Mouse (Mus musculus) spleen, adult 2 months (tissue): ENCODE results near the gene Elmo2. TPM values are rescaled to one million over a fixed set of nuclear protein-coding genes. Genes with fewer than 3 reads are reported as not detected.

ENCODE experiments used
- DNase-seq, 2 experiments: peaks; one replicate each; pipeline versions ENCODE4 v3.0.0 to v3.0.0-alpha.2; 2012 to 2021; ENCODE audit warnings: low spot score in 2 of 2, low read depth in 1 of 2
- H3K27ac ChIP-seq: fragments of 200-500 bp; 2 replicates; pipeline ENCODE4 v1.5.1; 2012; ENCODE audit warnings: low read length, inconsistent platforms; ENCODE audit not compliant: insufficient read depth
- H3K27me3 ChIP-seq: fragments of 200-500 bp; 2 replicates; pipeline ENCODE4 v1.6.1; 2012; ENCODE audit warnings: mild to moderate bottlenecking, moderate library complexity, low read length, inconsistent platforms; ENCODE audit not compliant: control insufficient read depth, insufficient read depth
- H3K36me3 ChIP-seq: fragments of 200-500 bp; 2 replicates; pipeline ENCODE4 v1.6.1; 2012; ENCODE audit warnings: mild to moderate bottlenecking, low read length, inconsistent platforms; ENCODE audit not compliant: control insufficient read depth, insufficient read depth
- H3K4me1 ChIP-seq: fragments of 200-500 bp; 2 replicates; pipeline ENCODE4 v1.6.1; 2011; ENCODE audit warnings: inconsistent platforms; ENCODE audit not compliant: control insufficient read depth, insufficient read depth, insufficient read length
- H3K4me3 ChIP-seq: fragments of 200-500 bp; 2 replicates; pipeline ENCODE4 v1.5.1; 2011; ENCODE audit warnings: mild to moderate bottlenecking, inconsistent platforms; ENCODE audit not compliant: insufficient read depth, insufficient read length; ENCODE audit errors: extremely low read depth
- CTCF ChIP-seq: fragments of 200-500 bp; IDR thresholded peaks from 2 replicates; pipeline ENCODE4 v1.5.1; 2011; ENCODE audit warnings: mild to moderate bottlenecking, inconsistent platforms; ENCODE audit not compliant: insufficient read depth, insufficient read length, insufficient replicate concordance; ENCODE audit errors: extremely low read depth
- POLR2A ChIP-seq: fragments of 200-500 bp; IDR thresholded peaks from 2 replicates; pipeline ENCODE4 v1.6.1; 2011; ENCODE audit warnings: low read depth, low read length, inconsistent platforms
- WGBS: fragments of 180-500 bp; shearing (Covaris S2); methylation state at CpG from one replicate; pipeline ENCODE4 v1.1.7; 2018; 5-methylcytosine and 5-hydroxymethylcytosine counted together
- polyA plus RNA-seq: library from polyadenylated mRNA; depleted of rRNA; stranded (reverse); fragments of >200 nt; gene quantifications from 2 replicates; pipeline ENCODE4 v1.2.3, GENCODE M21; 2012

Gene Elmo2
- polyA plus RNA-seq, 1 experiment: 62.3 TPM

DNA sequence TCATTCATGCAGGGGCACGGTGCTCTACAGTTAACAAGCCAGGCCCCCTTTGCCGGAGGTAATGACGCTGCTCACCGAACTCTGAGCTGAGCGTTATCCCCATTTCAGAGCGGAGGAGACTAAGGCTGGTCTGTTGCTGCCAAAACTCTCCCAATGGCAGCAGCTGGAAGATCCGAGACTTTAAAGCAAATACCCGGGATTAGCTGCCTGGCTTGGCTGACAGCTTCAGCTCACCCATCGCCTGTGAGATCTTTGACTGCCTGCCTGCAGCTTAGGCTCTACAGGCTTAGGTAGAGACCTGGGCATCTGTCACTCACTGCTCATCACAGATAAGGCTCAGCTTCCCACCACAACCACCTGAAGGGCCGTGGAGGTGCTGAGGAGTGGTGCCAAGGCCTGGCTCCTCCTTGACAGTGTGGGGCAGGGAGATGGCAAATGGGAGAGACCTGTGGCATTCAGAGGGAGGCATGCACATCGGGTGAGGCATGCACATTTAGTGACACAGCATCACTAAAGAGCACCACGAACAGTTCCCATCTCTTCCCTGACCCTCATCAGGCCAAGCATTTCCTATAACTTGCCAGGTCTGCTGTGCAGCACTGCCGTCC is 15.4 kb downstream of the Elmo2 start:
- TF ChIP-seq POLR2A: no peak
- TF ChIP-seq CTCF: no peak
- Histone ChIP-seq H3K4me3 (no peak overlapping the region), H3K27ac (no peak overlapping the region), H3K27me3 (no peaks in the 10 kb centered on the region), H3K4me1 (no peaks in the 10 kb centered on the region; the same call in 1 of the 2 replicates), H3K36me3 (peaks cover 19% of the 10 kb centered on the region)
- 94% methylated on average over 13 of the region's 13 CpGs for WGBS
- no peak for DNase-seq

GRCm38 (mm10) chr2:165307801-165308200 is 18.5 kb downstream of the Elmo2 start:
- WGBS: 93% methylated on average over 6 of the region's 6 CpGs
- DNase-seq: no peak
- Histone ChIP-seq H3K27me3 (no peaks in the 10 kb centered on the region), H3K36me3 (peaks cover 22% of the 10 kb centered on the region), H3K27ac (no peak overlapping the region), H3K4me1 (no peaks in the 10 kb centered on the region; the same call in 1 of the 2 replicates), H3K4me3 (no peak overlapping the region)
- no peak for TF ChIP-seq CTCF

DNA sequence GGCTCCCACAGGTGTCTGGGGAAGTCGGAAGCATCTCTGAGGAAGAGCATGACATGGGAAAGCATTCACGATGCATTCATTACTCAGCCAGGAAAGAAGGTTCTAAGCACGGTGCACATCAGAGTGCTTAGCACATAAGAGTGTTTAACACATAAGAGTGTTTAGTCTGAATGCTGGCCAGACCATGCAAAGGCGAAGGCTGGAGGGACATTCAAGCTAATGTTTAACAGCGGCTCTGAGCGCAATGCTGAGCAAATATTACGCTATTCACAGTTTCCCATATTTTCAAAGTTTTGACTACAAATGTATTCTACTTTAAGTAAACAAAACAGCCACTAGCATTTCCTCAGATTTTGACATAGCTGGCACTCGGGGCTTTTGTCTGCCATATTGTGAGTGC is 20.8 kb downstream of the Elmo2 start:
- Histone ChIP-seq H3K27me3 (no peaks in the 10 kb centered on the region), H3K4me3 (no peak overlapping the region), H3K27ac (no peak overlapping the region), H3K36me3 (peaks cover 25% of the 10 kb centered on the region), H3K4me1 (no peaks in the 10 kb centered on the region; the same call in 1 of the 2 replicates)
- WGBS: 95% methylated on average over 8 of the region's 8 CpGs
- TF ChIP-seq CTCF: no peak
- TF ChIP-seq POLR2A: no peak
- no peak for DNase-seq

GRCm38 (mm10) chr2:165304819-165305218 is 21.5 kb downstream of the Elmo2 start:
- WGBS: 94% methylated on average over 19 of the region's 19 CpGs
- Histone ChIP-seq H3K27ac (no peak overlapping the region), H3K27me3 (no peaks in the 10 kb centered on the region), H3K4me3 (no peak overlapping the region), H3K4me1 (no peaks in the 10 kb centered on the region; the same call in 1 of the 2 replicates), H3K36me3 (peaks cover 25% of the 10 kb centered on the region)
- TF ChIP-seq POLR2A (no peak), CTCF (no peak)
- DNase-seq: no peak

- H3K27me3 ChIP-seq: no peaks in the 10 kb centered on the region
- H3K4me1 ChIP-seq: no peaks in the 10 kb centered on the region
- H3K4me3 ChIP-seq: no peak overlapping the region
- no peak overlapping the region for H3K27ac ChIP-seq
- 89% methylated on average over 6 of the region's 6 CpGs for WGBS
- H3K36me3 ChIP-seq: peaks cover 25% of the 10 kb centered on the region
- DNase-seq: no peak
- TF ChIP-seq POLR2A (no peak), CTCF (no peak)
Measured at GRCm38 (mm10) chr2:165303354-165304012, 22.8 kb downstream of the Elmo2 start.

DNA sequence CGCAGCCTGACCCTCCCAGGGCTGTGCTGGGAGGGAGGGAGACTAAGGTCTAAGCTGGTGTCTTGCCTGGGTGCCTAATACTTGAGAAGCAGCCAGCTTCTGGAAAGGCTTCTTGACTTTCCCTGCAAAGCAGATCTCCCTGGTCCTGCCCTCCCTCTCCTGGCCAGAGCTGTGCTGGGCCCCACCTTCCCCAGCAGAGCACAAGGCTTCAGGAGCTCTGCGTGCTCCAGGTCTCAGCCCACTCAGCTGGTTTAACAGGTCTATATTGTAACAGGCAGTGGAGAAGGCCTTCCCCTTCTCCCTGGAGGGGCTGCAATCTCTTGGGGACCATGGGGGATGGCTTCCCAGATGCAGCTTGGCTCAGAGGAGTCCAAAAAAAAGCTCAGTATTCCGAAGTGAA is 24.9 kb downstream of the Elmo2 start:
- no peak overlapping the region for H3K4me3 ChIP-seq
- no peak overlapping the region for H3K27ac ChIP-seq
- no peak for DNase-seq
- peaks cover 41% of the 10 kb centered on the region for H3K36me3 ChIP-seq
- 94% methylated on average over 3 of the region's 3 CpGs for WGBS
- H3K27me3 ChIP-seq: no peaks in the 10 kb centered on the region
- no peaks in the 10 kb centered on the region for H3K4me1 ChIP-seq
- TF ChIP-seq CTCF (no peak), POLR2A (no peak)

DNA sequence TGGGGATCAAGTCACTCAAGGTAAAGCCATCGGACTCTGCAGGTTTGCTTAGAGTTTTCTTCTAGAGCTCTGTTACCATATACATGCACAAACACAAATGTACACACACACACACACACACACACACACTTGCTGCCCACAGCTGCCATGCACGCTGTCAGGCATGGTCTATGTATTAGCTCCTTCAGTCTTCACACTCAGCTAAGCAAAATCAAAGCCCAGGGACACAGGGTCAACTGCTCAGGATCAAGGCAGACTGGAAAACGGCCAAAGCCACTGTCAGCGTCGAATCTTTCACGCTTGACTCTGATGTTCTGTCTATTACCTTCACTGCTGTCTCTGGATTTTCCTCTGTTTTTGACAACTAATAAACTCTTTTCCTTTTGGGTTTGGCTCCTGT is 25.4 kb downstream of the Elmo2 start:
- 93% methylated on average over 6 of the region's 6 CpGs for WGBS
- Histone ChIP-seq H3K4me3 (no peak overlapping the region), H3K27ac (no peak overlapping the region), H3K4me1 (no peaks in the 10 kb centered on the region), H3K36me3 (peaks cover 43% of the 10 kb centered on the region), H3K27me3 (no peaks in the 10 kb centered on the region)
- TF ChIP-seq CTCF: no peak
- TF ChIP-seq POLR2A: no peak
- DNase-seq: no peak
